Mouse (Mus musculus) E14TG2a.4 (cell line): ENCODE measurements around the gene A130010J15Rik.
A peak's percentile ranks its signal among the peaks of the same experiment; 100 is the strongest.

Source experiments
- H3K27me3 ChIP-seq: 2 replicates; pipeline ENCODE4 v1.6.1; 2014; ENCODE audit warnings: low read length, control low read depth; ENCODE audit not compliant: insufficient read depth
- H3K36me3 ChIP-seq: 2 replicates; pipeline ENCODE4 v1.6.1; 2014; ENCODE audit warnings: low read length, control low read depth; ENCODE audit not compliant: insufficient read depth
- H3K4me1 ChIP-seq: replicated peaks from 2 replicates; pipeline ENCODE4 v1.6.1; 2014; ENCODE audit warnings: low read depth, low read length, control low read depth
- H3K4me3 ChIP-seq: replicated peaks from 2 replicates; pipeline ENCODE4 v1.5.1; 2014; ENCODE audit warnings: mild to moderate bottlenecking, low read length
- H3K9me3 ChIP-seq: 2 replicates; pipeline ENCODE4 v1.6.1; 2014; ENCODE audit warnings: low read length, control low read depth
- CTCF ChIP-seq: conservative IDR thresholded peaks from 2 replicates; pipeline ENCODE4 v1.5.1; 2014; ENCODE audit warnings: low read length
- NANOG ChIP-seq: IDR thresholded peaks from 2 replicates; pipeline ENCODE4 v1.6.1; 2014; ENCODE audit warnings: borderline replicate concordance, low read length, mixed read lengths
- POU5F1 ChIP-seq: IDR thresholded peaks from 2 replicates; pipeline ENCODE4 v1.6.1; 2014; ENCODE audit warnings: low read length, borderline replicate concordance

Gene A130010J15Rik

GRCm38 (mm10) chr1:193167746-193168145 lies at the start of gene A130010J15Rik:
Gene A130010J15Rik (plus strand): TSS chr1:193168046.
- H3K9me3 ChIP-seq = no peaks in the 10 kb centered on the region
- peaks cover 9% of the 10 kb centered on the region for H3K4me1 ChIP-seq
- TF ChIP-seq CTCF = no peak
- no peak for TF ChIP-seq NANOG
- TF ChIP-seq POU5F1 = no peak
- 0 out of 2 replicates have a peak, but pooled peaks cover 8% of the 10 kb centered on the region for H3K36me3 ChIP-seq
- H3K27me3 ChIP-seq = peaks cover 6% of the 10 kb centered on the region; the same call in 1 of the 2 replicates
- no peak within 1 kb of the TSS for H3K4me3 ChIP-seq

GRCm38 (mm10) chr1:193122793-193123192 lies 45.1 kb upstream of the A130010J15Rik start:
- no peak for TF ChIP-seq NANOG
- TF ChIP-seq POU5F1 = no peak
- H3K4me3 ChIP-seq = no peak overlapping the region
- H3K27me3 ChIP-seq = no peaks in the 10 kb centered on the region
- peaks cover 30% of the 10 kb centered on the region for H3K4me1 ChIP-seq
- no peaks in the 10 kb centered on the region for H3K9me3 ChIP-seq
- H3K36me3 ChIP-seq = peaks cover 95% of the 10 kb centered on the region

GRCm38 (mm10) chr1:193123290-193123689 lies 44.6 kb upstream of the A130010J15Rik start:
- Histone ChIP-seq H3K36me3 (peaks cover 95% of the 10 kb centered on the region), H3K4me1 (peaks cover 35% of the 10 kb centered on the region), H3K4me3 (no peak overlapping the region), H3K27me3 (no peaks in the 10 kb centered on the region), H3K9me3 (no peaks in the 10 kb centered on the region)
- TF ChIP-seq POU5F1 = no peak

- Histone ChIP-seq H3K4me3 (no peak overlapping the region), H3K36me3 (peaks cover 70% of the 10 kb centered on the region), H3K4me1 (peaks cover 50% of the 10 kb centered on the region), H3K9me3 (no peaks in the 10 kb centered on the region), H3K27me3 (no peaks in the 10 kb centered on the region)
- TF ChIP-seq NANOG (no peak), POU5F1 (no peak), CTCF (no peak)
Measured at GRCm38 (mm10) chr1:193125835-193126234, 42.0 kb upstream of the A130010J15Rik start.

- Histone ChIP-seq H3K36me3 (peaks cover 48% of the 10 kb centered on the region), H3K27me3 (no peaks in the 10 kb centered on the region), H3K4me3 (no peak overlapping the region), H3K9me3 (no peaks in the 10 kb centered on the region), H3K4me1 (peaks cover 55% of the 10 kb centered on the region)
- no peak for TF ChIP-seq POU5F1
- no peak for TF ChIP-seq NANOG
- no peak for TF ChIP-seq CTCF
Measured at GRCm38 (mm10) chr1:193128055-193128454, 39.8 kb upstream of the A130010J15Rik start.

GRCm38 (mm10) chr1:193129321-193129720 lies 38.5 kb upstream of the A130010J15Rik start:
- no peak for TF ChIP-seq CTCF
- no peak for TF ChIP-seq POU5F1
- TF ChIP-seq NANOG = no peak
- Histone ChIP-seq H3K9me3 (no peaks in the 10 kb centered on the region), H3K4me3 (peak overlapping the region; percentile 99), H3K27me3 (no peaks in the 10 kb centered on the region), H3K36me3 (peaks cover 35% of the 10 kb centered on the region), H3K4me1 (peaks cover 54% of the 10 kb centered on the region)

- peaks cover 48% of the 10 kb centered on the region for H3K4me1 ChIP-seq
- no peaks in the 10 kb centered on the region for H3K9me3 ChIP-seq
- TF ChIP-seq CTCF = peak; percentile 79
- TF ChIP-seq NANOG = no peak
- H3K27me3 ChIP-seq = no peaks in the 10 kb centered on the region
- peaks cover 29% of the 10 kb centered on the region for H3K36me3 ChIP-seq
- peak within 1 kb of the TSS; percentile 99 for H3K4me3 ChIP-seq
Measured at GRCm38 (mm10) chr1:193129786-193130455, 37.9 kb upstream of the A130010J15Rik start, which contains the start of gene Diexf. Gene Diexf (minus strand): TSS chr1:193130272.

- no peak for TF ChIP-seq NANOG
- no peak for TF ChIP-seq CTCF
- no peak for TF ChIP-seq POU5F1
- Histone ChIP-seq H3K27me3 (0 out of 2 replicates have a peak, but pooled peaks cover 3% of the 10 kb centered on the region), H3K9me3 (no peaks in the 10 kb centered on the region), H3K4me1 (peaks cover 43% of the 10 kb centered on the region), H3K4me3 (peak overlapping the region; percentile 99), H3K36me3 (peaks cover 24% of the 10 kb centered on the region)
Measured at GRCm38 (mm10) chr1:193130456-193130825, 37.4 kb upstream of the A130010J15Rik start.

- peaks cover 42% of the 10 kb centered on the region for H3K4me1 ChIP-seq
- H3K9me3 ChIP-seq = no peaks in the 10 kb centered on the region
- TF ChIP-seq CTCF (no peak), NANOG (no peak), POU5F1 (no peak)
- H3K36me3 ChIP-seq = peaks cover 23% of the 10 kb centered on the region
- 0 out of 2 replicates have a peak, but pooled peaks cover 5% of the 10 kb centered on the region for H3K27me3 ChIP-seq
- peak overlapping the region; percentile 99 for H3K4me3 ChIP-seq
Measured at GRCm38 (mm10) chr1:193130839-193131238, 37.0 kb upstream of the A130010J15Rik start.
